Mouse (Mus musculus) E14TG2a.4 (cell line): ENCODE data around the gene Sema5b.

Source experiments
- CTCF ChIP-seq: conservative IDR thresholded peaks from 2 replicates; pipeline ENCODE4 v1.5.1; 2014; ENCODE audit warnings: low read length
- NANOG ChIP-seq: IDR thresholded peaks from 2 replicates; pipeline ENCODE4 v1.6.1; 2014; ENCODE audit warnings: borderline replicate concordance, low read length, mixed read lengths
- POU5F1 ChIP-seq: IDR thresholded peaks from 2 replicates; pipeline ENCODE4 v1.6.1; 2014; ENCODE audit warnings: low read length, borderline replicate concordance

DNA sequence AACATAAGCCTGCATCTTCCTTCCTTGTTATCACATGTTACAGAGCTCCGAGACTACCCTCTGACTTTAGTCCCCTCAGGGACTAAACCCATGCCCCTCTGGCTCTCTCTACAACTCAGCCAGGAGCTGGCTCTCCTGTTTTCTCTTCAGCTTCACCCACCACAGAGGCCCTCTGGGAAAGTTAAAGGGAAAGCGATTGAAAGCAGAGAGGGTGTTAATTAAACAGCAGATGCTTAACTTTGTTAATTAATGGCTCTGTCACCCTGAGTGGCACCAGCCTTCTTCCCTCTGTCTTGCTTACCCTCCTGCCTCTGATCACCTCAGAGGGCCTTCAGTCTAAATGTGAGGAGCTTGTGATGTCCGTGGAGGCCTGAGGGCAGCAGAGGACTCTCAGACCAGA, 67.3 kb downstream of the Sema5b start:
- TF ChIP-seq CTCF (no peak), POU5F1 (no peak), NANOG (no peak)
